Mouse (Mus musculus): Measurements from ENCODE around the gene Shroom3. TPM values are rescaled to one million over a fixed set of nuclear protein-coding genes. Genes with fewer than 3 reads are reported as not detected.

Shroom3 gene
- polyA plus RNA-seq (2015; fragmentation: Nextera tagmentation; extraction: Ambion mirVana), result 1.5 and 1.8 TPM in 2 replicates

GRCm38 (mm10) chr5:92683351-92683807, at the start of gene Shroom3:
Gene Shroom3 (plus strand): TSS chr5:92683435.

DNA sequence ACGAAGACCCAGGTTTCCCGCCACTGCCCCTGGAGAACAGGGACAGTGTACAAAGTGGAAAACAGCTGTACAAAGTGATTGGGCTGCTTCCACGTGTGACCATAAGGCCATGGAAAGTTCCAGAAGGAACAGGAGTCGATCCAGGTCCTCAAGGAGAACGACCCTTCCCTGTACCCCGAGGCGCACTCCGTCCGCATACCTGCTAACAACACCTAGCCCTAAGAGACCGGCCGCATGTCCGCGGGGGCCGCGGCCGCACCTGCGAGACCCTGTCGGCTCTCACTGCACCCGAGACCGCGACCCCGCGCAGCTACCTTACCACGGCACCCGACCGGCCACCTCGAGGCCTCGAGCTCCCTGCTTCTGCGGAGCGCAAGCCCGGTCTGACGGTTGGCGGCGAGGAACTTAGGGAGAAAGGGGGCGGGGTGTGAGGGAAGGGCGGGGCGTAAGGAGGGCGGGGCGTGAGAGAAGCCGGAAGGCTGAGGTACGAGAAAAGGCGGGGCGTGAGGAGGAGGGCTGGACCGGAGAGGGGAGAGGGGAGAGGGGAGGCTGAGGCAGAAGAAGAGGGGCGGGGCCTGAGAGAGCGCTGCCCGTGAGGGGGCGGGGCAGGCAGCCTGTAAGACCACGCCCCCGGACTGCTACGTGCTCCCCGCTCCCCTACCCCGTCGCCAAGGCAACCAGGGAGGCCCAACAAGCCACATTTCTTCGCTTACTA, 8.2 kb upstream of the Shroom3 start, which contains the start of gene Ccdc158:
Gene Ccdc158 (minus strand): TSS at position 413 of the 715 bp plus-strand sequence.

Small RNAs within 50 kb of the gene (microRNA-seq; reads per million reads assigned to microRNA genes)
- not detected for gene Mir1961 (ENCODE audit: borderline replicate concordance, insufficient number of aligned reads)

Other genes starting within 250 kb of the Shroom3 start
- 15.4 and 22.5 TPM in 2 replicates for gene Nup54, start 248.2 kb upstream of the Shroom3 start, polyA plus RNA-seq (2015; fragmentation: Nextera tagmentation; extraction: Ambion mirVana)
- 14.9 and 16.3 TPM in 2 replicates for gene Scarb2, start 176.6 kb upstream of the Shroom3 start, polyA plus RNA-seq (2015; fragmentation: Nextera tagmentation; extraction: Ambion mirVana)
- gene Fam47e, start 128.4 kb upstream of the Shroom3 start, polyA plus RNA-seq (2015; fragmentation: Nextera tagmentation; extraction: Ambion mirVana), result 0.35 TPM in 1 of 2 replicates, not detected in the other
- 23.9 and 40.6 TPM in 2 replicates for gene Stbd1, start 80.4 kb upstream of the Shroom3 start, polyA plus RNA-seq (2015; fragmentation: Nextera tagmentation; extraction: Ambion mirVana)
- gene Ccdc158, start 8.2 kb upstream of the Shroom3 start, polyA plus RNA-seq (2015; fragmentation: Nextera tagmentation; extraction: Ambion mirVana), result 0.19 and 0.52 TPM in 2 replicates